Mouse (Mus musculus) right cerebral cortex, postnatal 10 days (tissue): ENCODE data around the gene Ap3m1.

Experiments used
- DNase-seq, 2 experiments: peaks; one replicate each; pipeline ENCODE4 v3.0.0; 2021; ENCODE audit warnings: low spot score in 2 of 2

The Ap3m1 gene

GRCm38 (mm10) chr14:21017871-21018270, 34.4 kb downstream of the Ap3m1 start:
- DNase-seq, result no peak

- no peak for DNase-seq
Observed at GRCm38 (mm10) chr14:21013800-21014334, 38.4 kb downstream of the Ap3m1 start.

- no peak for DNase-seq
Observed at GRCm38 (mm10) chr14:20999617-21000016, 52.7 kb downstream of the Ap3m1 start.

- DNase-seq, result peak in 1 of 2 experiments; percentile 30
Observed at GRCm38 (mm10) chr14:20997548-20997947, 54.8 kb downstream of the Ap3m1 start.

GRCm38 (mm10) chr14:20996361-20996760, 55.9 kb downstream of the Ap3m1 start:
- no peak for DNase-seq

GRCm38 (mm10) chr14:20995497-20995896, 56.8 kb downstream of the Ap3m1 start:
- no peak for DNase-seq

GRCm38 (mm10) chr14:20994475-20994874, 57.8 kb downstream of the Ap3m1 start:
- DNase-seq, result no peak

- DNase-seq, result peak; percentile 71 to 74
Observed at GRCm38 (mm10) chr14:20993067-20993691, 59.1 kb downstream of the Ap3m1 start.

GRCm38 (mm10) chr14:20991492-20991891, 60.8 kb downstream of the Ap3m1 start:
- no peak for DNase-seq

GRCm38 (mm10) chr14:20985482-20985881, 66.8 kb downstream of the Ap3m1 start:
- DNase-seq, result no peak

- peak; percentile 72 to 74 for DNase-seq
Observed at GRCm38 (mm10) chr14:20983832-20984231, 68.5 kb downstream of the Ap3m1 start.
